Mouse (Mus musculus) C2C12 (cell line): ENCODE results near the gene Ndufaf3.

Experiments
- CTCF ChIP-seq: IDR thresholded peaks from one replicate; pipeline ENCODE4 v1.5.1; 2011; ENCODE audit not compliant: control insufficient read depth, insufficient read depth, insufficient read length
- MAX ChIP-seq: IDR thresholded peaks from one replicate; pipeline ENCODE4 v1.6.1; 2011; ENCODE audit warnings: mild to moderate bottlenecking, control low read depth
- MYOG ChIP-seq: IDR thresholded peaks from one replicate; pipeline ENCODE4 v1.6.1; 2011; ENCODE audit not compliant: control insufficient read depth, insufficient read length; ENCODE audit errors: extremely low read depth
- USF1 ChIP-seq: IDR thresholded peaks from one replicate; pipeline ENCODE4 v1.6.1; 2011; ENCODE audit warnings: low read depth, mild to moderate bottlenecking, control low read depth, moderate library complexity

DNA sequence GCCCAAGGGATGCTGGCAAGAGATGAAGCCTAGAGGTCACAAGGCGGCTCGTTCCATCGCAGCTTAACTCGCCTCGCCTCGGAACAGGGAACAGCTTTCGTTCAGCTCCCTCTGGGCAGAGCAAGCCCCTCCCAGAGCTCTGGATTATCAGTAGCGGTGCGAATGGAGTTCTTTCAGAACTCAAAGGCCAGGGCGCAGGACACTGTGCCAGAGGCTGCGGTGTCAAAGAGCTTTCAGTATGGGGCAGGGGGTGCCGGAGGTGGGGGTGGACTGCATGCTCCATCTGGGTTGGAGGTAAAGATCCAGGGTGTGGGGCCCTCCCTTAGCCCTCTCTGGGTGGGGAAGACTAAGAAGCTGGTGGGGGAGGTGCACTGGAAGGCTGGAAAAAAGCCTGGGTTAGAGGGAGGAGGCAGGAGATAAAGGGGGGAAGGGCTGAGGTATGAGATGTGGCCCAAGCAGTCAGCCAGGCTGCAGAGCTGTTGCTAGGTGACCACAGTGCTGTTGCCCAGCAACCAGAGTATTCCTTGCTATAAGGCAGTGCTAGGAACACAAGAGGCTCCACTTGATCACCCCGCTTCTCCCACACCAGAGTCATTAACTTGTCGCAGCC lies 20.4 kb upstream of the Ndufaf3 start:
- TF ChIP-seq USF1: no peak
- no peak for TF ChIP-seq CTCF
- TF ChIP-seq MYOG: no peak
- no peak for TF ChIP-seq MAX
